ENCODE assay signal across 9 mouse cellular contexts in the genomic region with DNA sequence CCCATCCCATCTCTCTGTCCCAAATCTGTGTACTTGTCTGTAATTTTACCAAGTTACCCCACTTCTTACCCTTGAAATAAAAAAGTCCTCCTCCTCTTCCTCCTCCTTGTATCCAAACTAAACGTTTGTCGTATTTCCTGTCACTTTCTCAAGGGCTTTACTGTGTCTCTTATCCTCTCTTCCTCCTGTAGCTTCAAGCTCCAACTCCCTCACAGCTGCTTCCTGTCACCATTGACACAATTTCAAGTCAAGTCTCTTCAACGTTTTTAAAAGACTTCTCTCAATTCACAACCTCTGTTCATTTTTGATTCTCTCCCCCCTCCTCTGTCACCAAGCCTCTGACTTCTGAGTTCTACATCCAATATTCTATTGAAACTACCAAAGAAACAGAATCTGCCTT. TPM values are rescaled to one million over a fixed set of nuclear protein-coding genes. Genes with fewer than 3 reads are reported as not detected.
A peak's percentile ranks its signal among the peaks of the same experiment; 100 is the strongest.
DNase-seq lines count a peak whose midpoint lies in the region; ATAC-seq and TF ChIP-seq lines count a peak whose summit lies in the region.
"Had no signal": no experiment of that assay in that cellular context is flagged by ENCODE, and none has a peak within 500 bp of the region (broad histone marks: within the 10 kb centered on the region; RNA-seq: fewer than 3 reads in every experiment).

A gene (minus strand): TSS at position 119 of the 400 bp plus-strand sequence.

- no peak for TF ChIP-seq CTCF in forebrain, postnatal 0 days (IDR thresholded peaks at IDR 0.05; ENCODE audit: low read depth)
- TF ChIP-seq CTCF in thymus, adult 2 months (IDR thresholded peaks at IDR 0.05; ENCODE audit: borderline replicate concordance, control insufficient read depth, extremely low read depth, insufficient read depth, low read length, poor library complexity): no peak

- WGBS in forebrain, postnatal 0 days: 84% methylated on average over 3 of the region's 3 CpGs
- WGBS in forebrain, embryonic 11.5 days: 74% methylated on average over 3 of the region's 3 CpGs
- 9% methylated on average over 3 of the region's 3 CpGs for WGBS in thymus, adult 2 months
- WGBS in macrophage (ENCODE audit: missing documents): 17% methylated on average over 3 of the region's 3 CpGs

- H3K9me3 ChIP-seq in forebrain, postnatal 0 days (ENCODE audit: low read length): no peaks in the 10 kb centered on the region
- H3K9me3 ChIP-seq in forebrain, embryonic 11.5 days (ENCODE audit: control insufficient read depth, low read length): no peaks in the 10 kb centered on the region
- H3K9me3 ChIP-seq: liver, embryonic 13.5 days had no signal

- no peak within 1 kb of the TSS for H3K4me3 ChIP-seq in forebrain, postnatal 0 days (ENCODE audit: low read depth, low read length)
- no peak within 1 kb of the TSS for H3K4me3 ChIP-seq in forebrain, embryonic 11.5 days (ENCODE audit: low read depth, low read length)
- peak within 1 kb of the TSS; percentile 36 for H3K4me3 ChIP-seq in thymus, adult 2 months (ENCODE audit: control insufficient read depth, insufficient read depth, low read length)
- no peak within 1 kb of the TSS; the same call in 1 of the 2 replicates for H3K4me3 ChIP-seq in macrophage (ENCODE audit: inconsistent target)
- H3K4me3 ChIP-seq: liver, embryonic 13.5 days had no signal

- no peak for DNase-seq in forebrain, postnatal 0 days
- DNase-seq in forebrain, embryonic 11.5 days (ENCODE audit: low spot score): no peak
- DNase-seq in thymus, adult 2 months: peak; percentile 48
- DNase-seq in thymus, postnatal 4 days: no peak
- DNase-seq in left cerebral cortex, adult 9 months (ENCODE audit: low spot score in 2 of 2): no peak
- DNase-seq in left cerebral cortex, adult 11 months (ENCODE audit: low spot score): no peak
- no peak for DNase-seq in kidney, adult 11 months
- DNase-seq: liver, embryonic 13.5 days had no signal

- peaks cover 42% of the 10 kb centered on the region; the same call in 1 of the 2 replicates for H3K79me2 ChIP-seq in macrophage (ENCODE audit: inconsistent target)

- no peak within 1 kb of the TSS for H3K27ac ChIP-seq in forebrain, postnatal 0 days (ENCODE audit: low read depth, low read length)
- no peak within 1 kb of the TSS for H3K27ac ChIP-seq in forebrain, embryonic 11.5 days (ENCODE audit: low read depth, low read length)
- H3K27ac ChIP-seq in thymus, adult 2 months (ENCODE audit: control insufficient read depth, insufficient read depth, low read length): peak within 1 kb of the TSS; percentile 91
- H3K27ac ChIP-seq in macrophage: peak within 1 kb of the TSS; percentile 38
- H3K27ac ChIP-seq: liver, embryonic 13.5 days had no signal

- no peak for TF ChIP-seq POLR2A in thymus, adult 2 months (IDR thresholded peaks at IDR 0.05; ENCODE audit: control insufficient read depth, extremely low read depth, insufficient read depth, low read length, poor library complexity)

- no peaks in the 10 kb centered on the region for H3K4me1 ChIP-seq in forebrain, postnatal 0 days (ENCODE audit: insufficient read depth)
- H3K4me1 ChIP-seq in forebrain, embryonic 11.5 days (replicated peaks; ENCODE audit: control insufficient read depth, insufficient read depth, low read length): no peaks in the 10 kb centered on the region
- H3K4me1 ChIP-seq in thymus, adult 2 months (replicated peaks; ENCODE audit: control insufficient read depth, insufficient read depth, low read length): peaks cover 27% of the 10 kb centered on the region
- H3K4me1 ChIP-seq: liver, embryonic 13.5 days had no signal

- no peaks in the 10 kb centered on the region for H3K27me3 ChIP-seq in forebrain, postnatal 0 days (ENCODE audit: insufficient read depth, low read length)
- no peaks in the 10 kb centered on the region for H3K27me3 ChIP-seq in forebrain, embryonic 11.5 days (ENCODE audit: control insufficient read depth, insufficient read depth, low read length)
- H3K27me3 ChIP-seq in thymus, adult 2 months (ENCODE audit: control insufficient read depth, insufficient read depth, low read length): no peaks in the 10 kb centered on the region
- H3K27me3 ChIP-seq: liver, embryonic 13.5 days had no signal

- no peak for ATAC-seq in forebrain, postnatal 0 days
- ATAC-seq in forebrain, embryonic 11.5 days (replicated peaks; ENCODE audit: low FRiP score): no peak

- no peak within 1 kb of the TSS for H3K9ac ChIP-seq in forebrain, postnatal 0 days
- H3K9ac ChIP-seq in forebrain, embryonic 11.5 days (ENCODE audit: low read length): no peak within 1 kb of the TSS
- H3K9ac ChIP-seq: liver, embryonic 13.5 days had no signal

- no peak within 1 kb of the TSS for H3K4me2 ChIP-seq in forebrain, postnatal 0 days (ENCODE audit: low read depth)
- no peak within 1 kb of the TSS for H3K4me2 ChIP-seq in forebrain, embryonic 11.5 days (ENCODE audit: low read depth, low read length, severe bottlenecking)
- H3K4me2 ChIP-seq: liver, embryonic 13.5 days had no signal

- H3K36me3 ChIP-seq in forebrain, postnatal 0 days (ENCODE audit: insufficient read depth): no peaks in the 10 kb centered on the region
- no peaks in the 10 kb centered on the region for H3K36me3 ChIP-seq in forebrain, embryonic 11.5 days (ENCODE audit: control insufficient read depth, insufficient read depth, low read length)
- H3K36me3 ChIP-seq in thymus, adult 2 months (ENCODE audit: control insufficient read depth, insufficient read depth, low read length): no peaks in the 10 kb centered on the region
- H3K36me3 ChIP-seq in macrophage (ENCODE audit: inconsistent target): no peaks in the 10 kb centered on the region
- H3K36me3 ChIP-seq: liver, embryonic 13.5 days had no signal

RNA-seq across cellular contexts. Expression of the gene that starts here (rescaled TPM):
- total RNA-seq in forebrain, postnatal 0 days (2014; rRNA removed): 16.5 and 25.2 TPM in 2 replicates
- polyA plus RNA-seq in forebrain, postnatal 0 days (2015; fragmentation: Nextera tagmentation; extraction: Ambion mirVana): 7.6 and 11.5 TPM in 2 replicates
- 7.5 and 8.6 TPM in 2 replicates for polyA plus RNA-seq in forebrain, embryonic 11.5 days (2014; fragmentation: Nextera tagmentation; extraction: Ambion mirVana)
- 19.5 and 22.9 TPM in 2 replicates for polyA plus RNA-seq in thymus, adult 2 months (2012; rRNA removed)
- 10 to 100 TPM in 13 of 26 experiments, 1 to 10 TPM in 9, under 1 TPM in 4; 0.55 to 45.1 (median 6.8) TPM for total RNA-seq in macrophage (2018; cell fraction: chromatin; rRNA removed)
- total RNA-seq in macrophage (2018; cell fraction: cytosol; rRNA removed): 10 to 100 TPM in 13 of 26 experiments, 1 to 10 TPM in 13; 1.4 to 73.2 (median 22.5) TPM
- 100 to 1,000 TPM in 7 of 26 experiments, 10 to 100 TPM in 7, 1 to 10 TPM in 12; 1.4 to 126 (median 19.2) TPM for total RNA-seq in macrophage (2018; cell fraction: nucleus; rRNA removed)
- polyA plus RNA-seq in macrophage (2018): 12.9 to 59.5 TPM (median 34.4 TPM) in 3 replicates

Comparison
In these comparisons a context has a peak if more than half of its experiments do, and no peak if none do; other contexts are left out.
1. H3K27ac ChIP-seq: peak in thymus, adult 2 months (single experiment) and macrophage (single experiment); none in forebrain, postnatal 0 days (single experiment) and forebrain, embryonic 11.5 days (single experiment).